Mouse (Mus musculus): Measurements from ENCODE around the gene Bfsp1. TPM values are rescaled to one million over a fixed set of nuclear protein-coding genes. Genes with fewer than 3 reads are reported as not detected.

The Bfsp1 gene
- polyA plus RNA-seq, 1 experiment from 2014 or later = 0.74 TPM

DNA sequence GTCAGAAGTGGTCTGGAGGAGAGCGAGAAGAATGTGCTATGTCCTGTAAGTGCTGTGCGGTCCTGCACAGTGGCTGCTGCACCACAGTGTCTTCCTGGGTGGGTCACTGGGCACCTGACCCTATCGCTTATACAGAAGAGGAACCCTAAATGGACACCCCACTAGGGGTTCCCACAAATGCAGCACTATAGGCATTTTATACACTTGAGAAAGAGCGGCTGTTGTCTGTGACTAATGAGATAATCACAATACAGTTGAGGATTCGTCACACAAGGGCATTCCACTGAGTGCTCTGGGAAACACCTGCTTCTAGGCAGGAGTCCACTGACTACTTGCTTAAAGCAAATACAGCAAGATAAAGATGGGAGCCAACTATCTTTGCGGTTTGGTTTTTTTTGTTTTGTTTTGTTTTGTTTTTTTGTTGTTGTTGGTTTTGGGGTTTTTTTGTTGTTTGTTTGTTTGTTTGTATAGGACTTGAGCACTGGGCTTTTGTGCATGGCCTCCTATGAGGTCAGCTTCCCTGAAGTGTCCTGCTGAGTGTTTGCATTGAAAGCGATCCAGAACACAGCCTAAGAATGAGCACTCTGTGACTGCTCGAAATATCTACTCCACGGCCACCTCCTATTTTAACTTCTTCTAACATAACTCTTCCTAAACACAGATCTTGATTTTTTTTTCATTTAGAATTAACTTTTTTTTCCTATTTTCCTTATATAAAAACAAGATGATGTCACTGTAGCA, 55.9 kb downstream of the Bfsp1 start:
- no peak overlapping the region for H3K27ac ChIP-seq
- H3K4me3 ChIP-seq = no peak overlapping the region
- WGBS = 79% methylated on average over 9 of the region's 9 CpGs
- no peaks in the 10 kb centered on the region for H3K36me3 ChIP-seq (replicated peaks)
- no peak for DNase-seq (ENCODE audit: extremely low spot score, low spot score)
- no peaks in the 10 kb centered on the region for H3K9me3 ChIP-seq
- no peaks in the 10 kb centered on the region for H3K27me3 ChIP-seq (ENCODE audit: poor library complexity, severe bottlenecking)
- H3K4me1 ChIP-seq = peaks cover 11% of the 10 kb centered on the region

DNA sequence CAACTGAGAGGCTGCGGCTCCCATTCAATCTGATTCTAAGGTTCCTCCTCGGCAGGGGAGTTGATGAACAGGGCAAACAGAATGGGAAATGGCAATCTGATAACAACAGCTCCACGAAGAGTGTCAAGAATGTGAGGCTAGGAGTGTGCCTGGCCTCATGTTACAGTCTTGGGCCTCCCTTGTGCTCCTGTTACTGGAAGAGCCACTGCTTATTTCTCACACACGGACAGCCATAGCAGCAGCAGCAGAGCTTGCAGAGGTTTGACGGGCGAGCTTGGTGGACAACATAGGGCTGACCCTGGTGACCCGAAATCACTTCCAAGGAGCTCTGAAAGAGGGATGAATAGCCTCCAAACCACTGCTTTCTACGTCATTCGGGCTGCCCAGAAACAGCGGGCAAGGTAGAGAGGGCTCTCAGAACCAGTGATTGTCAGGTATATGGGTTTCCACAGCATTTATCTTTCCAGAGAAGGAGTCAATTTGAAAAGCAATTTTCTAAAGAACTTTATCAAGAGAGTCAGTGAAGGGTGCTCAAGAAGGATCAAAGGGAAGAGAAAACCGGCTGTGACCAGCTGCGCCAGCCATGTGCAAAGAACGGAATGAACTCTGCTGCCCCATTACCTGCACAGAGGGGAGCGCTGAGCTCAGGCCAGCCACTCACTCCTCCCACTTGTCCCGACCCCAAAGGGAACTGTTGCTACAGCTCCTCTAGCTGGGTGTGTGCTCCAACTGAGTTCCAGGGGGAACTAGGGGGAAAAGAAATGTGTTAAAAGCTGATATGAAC, 56.6 kb downstream of the Bfsp1 start:
- no peaks in the 10 kb centered on the region for H3K9me3 ChIP-seq
- DNase-seq (ENCODE audit: extremely low spot score, low spot score) = no peak
- no peaks in the 10 kb centered on the region for H3K36me3 ChIP-seq (replicated peaks)
- H3K4me1 ChIP-seq = peaks cover 11% of the 10 kb centered on the region
- H3K27me3 ChIP-seq (ENCODE audit: poor library complexity, severe bottlenecking) = no peaks in the 10 kb centered on the region
- WGBS = 68% methylated on average over 15 of the region's 15 CpGs
- H3K4me3 ChIP-seq = no peak overlapping the region
- no peak overlapping the region for H3K27ac ChIP-seq

DNA sequence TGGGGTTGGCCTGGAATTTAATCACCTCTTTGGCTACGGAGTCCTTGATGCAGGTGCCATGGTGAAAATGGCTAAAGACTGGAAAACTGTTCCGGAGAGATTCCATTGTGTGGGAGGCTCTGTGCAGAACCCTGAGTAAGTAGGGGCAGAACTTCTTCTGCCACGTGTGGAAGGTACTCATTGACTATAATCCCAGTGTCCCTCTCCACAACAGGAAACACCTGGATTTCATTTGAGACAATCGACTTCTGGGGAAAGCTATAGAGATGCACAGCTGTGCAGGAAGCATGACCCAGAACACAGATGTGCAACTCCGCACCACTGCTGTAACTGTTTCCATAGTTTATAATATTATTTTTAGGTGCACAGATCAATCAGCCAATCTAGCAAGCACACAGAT, 61.9 kb downstream of the Bfsp1 start:
- no peak overlapping the region for H3K27ac ChIP-seq
- no peak overlapping the region for H3K4me3 ChIP-seq
- peaks cover 2% of the 10 kb centered on the region; the same call in 1 of the 2 replicates for H3K4me1 ChIP-seq
- no peak for DNase-seq (ENCODE audit: extremely low spot score, low spot score)
- no peaks in the 10 kb centered on the region for H3K27me3 ChIP-seq (ENCODE audit: poor library complexity, severe bottlenecking)
- no peaks in the 10 kb centered on the region for H3K36me3 ChIP-seq (replicated peaks)
- 82% methylated on average over 5 of the region's 5 CpGs for WGBS
- H3K9me3 ChIP-seq = no peaks in the 10 kb centered on the region

DNA sequence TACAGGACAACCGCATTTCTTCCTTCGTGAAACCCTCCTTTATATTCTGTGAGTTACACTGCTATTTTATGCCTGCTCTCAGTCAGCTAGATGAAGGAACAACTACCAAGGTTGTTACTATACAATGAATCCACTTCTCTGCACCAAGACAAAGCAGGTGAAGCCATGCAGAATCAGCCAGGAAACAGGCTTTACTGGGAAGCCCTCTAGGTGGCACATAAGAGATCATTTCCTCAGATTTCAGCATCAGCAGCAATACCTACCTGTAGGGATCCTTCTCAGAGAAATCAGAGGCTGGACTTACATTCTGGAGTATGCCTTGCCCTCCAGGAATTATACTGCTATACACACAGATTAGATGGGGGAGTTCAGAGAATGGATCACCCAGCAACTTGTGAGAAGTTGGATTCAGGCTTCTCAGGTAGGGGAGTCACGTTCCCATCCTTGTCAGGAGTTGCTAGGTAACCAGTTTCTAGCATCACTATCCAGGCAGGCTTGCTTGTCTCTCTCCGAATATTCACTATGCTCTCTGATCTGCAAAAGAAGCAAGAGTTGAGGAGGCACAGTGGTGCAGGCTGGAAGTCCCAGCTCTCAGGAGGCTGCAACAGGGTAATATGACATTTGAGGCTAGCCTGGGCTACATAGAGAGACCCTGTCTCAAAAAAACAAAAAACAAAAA, 66.5 kb downstream of the Bfsp1 start:
- H3K27me3 ChIP-seq (ENCODE audit: poor library complexity, severe bottlenecking) = no peaks in the 10 kb centered on the region
- H3K4me1 ChIP-seq = no peaks in the 10 kb centered on the region
- no peaks in the 10 kb centered on the region for H3K9me3 ChIP-seq
- H3K27ac ChIP-seq = no peak overlapping the region
- 80% methylated on average over 4 of the region's 4 CpGs for WGBS
- no peak for DNase-seq (ENCODE audit: extremely low spot score, low spot score)
- no peak overlapping the region for H3K4me3 ChIP-seq
- no peaks in the 10 kb centered on the region for H3K36me3 ChIP-seq (replicated peaks)

DNA sequence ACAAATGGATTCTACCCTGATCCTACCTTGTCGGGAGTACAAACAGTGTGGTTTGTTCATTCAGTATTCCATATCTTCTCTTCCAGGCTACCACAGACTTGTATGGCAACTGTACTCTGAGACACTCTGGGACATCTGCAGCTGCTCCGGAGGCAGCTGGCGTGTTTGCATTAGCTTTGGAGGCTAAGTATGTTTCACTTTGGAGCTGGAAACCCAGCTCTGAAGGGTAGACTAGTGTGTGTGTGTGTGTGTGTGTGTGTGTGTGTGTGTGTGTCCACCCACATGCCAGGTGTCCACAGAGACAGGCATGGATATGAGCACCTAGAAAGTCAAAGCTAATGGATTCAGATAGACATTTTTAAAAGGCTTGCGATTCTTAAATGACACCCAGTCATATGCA, 67.1 kb downstream of the Bfsp1 start:
- Histone ChIP-seq H3K27me3 (ENCODE audit: poor library complexity, severe bottlenecking) (no peaks in the 10 kb centered on the region), H3K4me3 (no peak overlapping the region), H3K9me3 (no peaks in the 10 kb centered on the region), H3K27ac (no peak overlapping the region), H3K36me3 (replicated peaks) (no peaks in the 10 kb centered on the region), H3K4me1 (no peaks in the 10 kb centered on the region)
- no peak for DNase-seq (ENCODE audit: extremely low spot score, low spot score)
- WGBS = 91% methylated on average over 4 of the region's 4 CpGs

DNA sequence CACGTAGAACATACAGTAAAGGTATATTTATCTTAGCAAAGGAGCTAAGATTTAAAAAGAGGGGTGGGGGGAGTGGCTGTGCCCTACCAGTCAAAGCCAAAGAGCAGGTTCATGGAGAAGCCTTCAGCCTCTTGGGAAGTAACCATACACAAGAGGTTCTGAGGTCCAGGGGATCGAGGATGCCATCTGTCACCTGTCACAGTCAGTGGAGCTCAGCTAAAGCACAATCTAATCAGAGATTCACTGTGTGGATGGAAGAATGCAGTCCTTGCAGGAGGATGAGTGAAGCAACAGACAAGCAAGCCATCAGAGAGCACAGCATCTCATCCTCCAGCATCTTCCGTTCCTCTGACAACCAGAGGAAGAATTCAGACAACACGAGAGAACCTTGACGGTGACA, 73.1 kb downstream of the Bfsp1 start:
- Histone ChIP-seq H3K36me3 (replicated peaks) (no peaks in the 10 kb centered on the region), H3K4me3 (no peak overlapping the region), H3K9me3 (no peaks in the 10 kb centered on the region), H3K27me3 (ENCODE audit: poor library complexity, severe bottlenecking) (no peaks in the 10 kb centered on the region), H3K27ac (no peak overlapping the region), H3K4me1 (no peaks in the 10 kb centered on the region)
- WGBS = 91% methylated on average over 5 of the region's 5 CpGs
- DNase-seq (ENCODE audit: extremely low spot score, low spot score) = no peak

DNA sequence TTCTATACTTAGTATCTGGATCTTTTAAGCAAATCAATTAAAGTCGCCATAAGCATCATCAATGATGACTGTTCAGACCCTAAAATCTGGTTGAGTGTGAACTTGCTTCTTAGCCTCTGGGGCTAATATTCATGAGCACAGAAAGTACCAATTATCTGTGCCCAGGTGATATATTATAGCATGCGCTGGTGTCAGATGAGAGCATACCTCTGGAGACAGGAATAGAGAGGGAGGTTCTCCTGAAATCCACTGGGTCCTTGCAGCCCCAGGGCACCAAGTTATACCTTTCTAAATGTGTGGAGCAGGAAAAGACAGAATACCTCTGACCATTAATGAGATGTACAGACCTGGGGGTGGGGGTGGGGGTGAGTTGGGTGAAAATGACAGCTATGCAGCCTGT, 82.7 kb downstream of the Bfsp1 start:
- Histone ChIP-seq H3K36me3 (replicated peaks) (no peaks in the 10 kb centered on the region), H3K4me1 (no peaks in the 10 kb centered on the region), H3K27ac (no peak overlapping the region), H3K27me3 (ENCODE audit: poor library complexity, severe bottlenecking) (no peaks in the 10 kb centered on the region), H3K9me3 (no peaks in the 10 kb centered on the region), H3K4me3 (no peak overlapping the region)
- no peak for DNase-seq (ENCODE audit: extremely low spot score, low spot score)
- 94% methylated on average over 2 of the region's 2 CpGs for WGBS

Other genes with a start within 250 kb of the Bfsp1 start
- gene Dstn, start 52.1 kb upstream of the Bfsp1 start, polyA plus RNA-seq (2016; fragmentation: Nextera tagmentation; extraction: Ambion mirVana) = 275 and 290 TPM in 2 replicates
- 44.6 and 47.5 TPM in 2 replicates for gene Rrbp1, start 148.1 kb upstream of the Bfsp1 start, polyA plus RNA-seq (2016; fragmentation: Nextera tagmentation; extraction: Ambion mirVana)
- gene Banf2, start 169.9 kb upstream of the Bfsp1 start, polyA plus RNA-seq (2016; fragmentation: Nextera tagmentation; extraction: Ambion mirVana) = not detected in 2 replicates